Mouse (Mus musculus): Measurements from ENCODE around the gene Zbtb22.
"Not testable (repeated sequence)": the region's sequence is repeated elsewhere in the genome, so short reads cannot be mapped to it uniquely, and the experiment has no call there.

Zbtb22 gene

DNA sequence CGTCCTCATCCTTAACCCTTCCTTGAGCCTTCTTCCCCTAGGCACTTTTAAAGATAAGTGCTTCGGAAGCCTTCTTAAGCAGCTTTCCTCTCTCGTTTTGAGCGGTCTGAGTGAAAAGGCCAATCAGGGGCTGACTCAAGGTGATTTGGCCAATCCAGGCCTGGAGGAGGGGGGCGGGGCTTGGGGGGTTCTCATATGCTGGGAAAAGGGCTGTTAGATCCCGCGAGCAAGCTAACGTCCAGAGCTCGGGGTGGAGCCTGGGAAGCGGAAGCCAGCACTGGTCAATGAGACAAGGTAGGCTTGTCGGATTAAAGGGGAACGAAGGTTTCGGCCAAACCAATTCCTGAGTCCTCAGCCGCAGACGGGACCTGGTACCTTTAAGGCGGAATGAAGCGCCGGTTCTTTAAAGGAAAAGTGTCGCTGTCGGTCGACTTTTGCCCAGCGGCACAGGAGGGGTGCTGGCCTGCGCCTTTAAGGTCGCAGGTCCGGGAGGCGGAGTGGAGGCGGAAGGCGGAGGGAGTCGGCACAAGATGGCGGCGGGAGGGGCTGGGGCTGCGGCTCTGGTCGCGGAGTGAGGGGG, at the start of gene Zbtb22, which contains the start of gene Tapbp:
Gene Zbtb22, plus strand, starts transcription at position 234 of the 580 bp plus-strand sequence.
Gene Tapbp, plus strand, starts transcription at position 229 of the 580 bp plus-strand sequence.
- peak; percentile 99 for DNase-seq (ENCODE audit: low read depth, low spot score)

DNA sequence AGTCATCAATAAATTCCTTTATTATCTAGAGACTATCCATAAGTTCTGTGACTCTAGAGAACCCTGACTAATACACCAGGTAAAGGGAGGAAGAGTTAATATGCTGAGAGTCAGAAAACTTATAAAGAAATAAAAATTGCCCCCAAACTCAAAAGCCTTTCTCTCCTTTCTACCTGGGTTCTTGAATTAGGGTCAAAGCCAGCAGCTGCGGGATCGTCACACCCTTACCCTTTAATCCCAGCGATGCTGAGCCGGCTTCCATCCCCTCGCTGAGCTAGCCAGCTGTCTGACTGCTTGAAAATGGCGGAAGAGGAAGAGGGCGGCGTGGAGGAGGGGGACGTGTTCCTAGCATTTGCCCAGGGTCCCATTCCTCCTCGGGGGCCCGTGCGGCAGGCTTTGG, 42.2 kb upstream of the Zbtb22 start, which contains the start of gene Gm7029:
Gene Gm7029, plus strand, starts transcription at position 301 of the 400 bp plus-strand sequence.
- not testable (repeated sequence) for DNase-seq (ENCODE audit: low read depth, low spot score)

DNA sequence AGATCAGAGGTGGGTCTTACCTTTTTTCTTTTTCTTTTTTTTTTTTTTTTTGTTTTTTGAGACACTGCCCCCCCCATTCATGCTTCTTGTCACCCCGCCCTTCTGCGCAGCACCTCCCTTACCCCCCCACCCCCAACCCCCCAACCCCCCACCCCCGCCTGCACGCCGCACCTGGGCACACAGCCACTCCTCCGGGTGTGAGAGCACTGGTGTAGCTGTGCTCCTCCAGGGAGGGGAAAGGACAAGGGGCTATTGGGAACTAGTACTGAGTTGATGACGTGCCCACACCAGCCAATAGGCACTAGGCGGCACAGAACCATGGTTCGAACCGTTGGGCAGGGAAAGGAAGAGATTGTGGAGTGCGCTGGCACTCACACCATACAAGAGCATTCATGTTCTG, 41.3 kb upstream of the Zbtb22 start:
- no peak for DNase-seq (ENCODE audit: low read depth, low spot score)

DNA sequence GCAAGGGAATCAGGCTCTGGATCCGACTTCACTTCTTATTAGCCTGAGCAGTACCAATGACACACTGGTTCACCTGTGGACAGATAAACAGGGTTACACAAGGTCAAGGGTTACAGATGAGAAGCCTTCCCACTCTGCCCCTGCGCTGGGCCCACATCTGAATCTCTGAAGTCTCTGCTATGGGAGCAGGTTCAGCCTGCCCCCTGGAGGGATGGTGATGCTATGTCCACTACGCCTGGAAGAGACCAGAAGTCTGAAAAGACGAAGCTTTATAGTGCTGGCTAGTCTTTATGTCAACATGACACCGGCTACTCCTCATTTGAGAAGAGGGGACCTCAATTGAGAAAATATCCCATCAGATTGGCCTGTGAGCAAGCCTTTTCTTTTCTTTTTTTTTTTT, 39.9 kb upstream of the Zbtb22 start:
- peak; percentile 72 for DNase-seq (ENCODE audit: low read depth, low spot score)

DNA sequence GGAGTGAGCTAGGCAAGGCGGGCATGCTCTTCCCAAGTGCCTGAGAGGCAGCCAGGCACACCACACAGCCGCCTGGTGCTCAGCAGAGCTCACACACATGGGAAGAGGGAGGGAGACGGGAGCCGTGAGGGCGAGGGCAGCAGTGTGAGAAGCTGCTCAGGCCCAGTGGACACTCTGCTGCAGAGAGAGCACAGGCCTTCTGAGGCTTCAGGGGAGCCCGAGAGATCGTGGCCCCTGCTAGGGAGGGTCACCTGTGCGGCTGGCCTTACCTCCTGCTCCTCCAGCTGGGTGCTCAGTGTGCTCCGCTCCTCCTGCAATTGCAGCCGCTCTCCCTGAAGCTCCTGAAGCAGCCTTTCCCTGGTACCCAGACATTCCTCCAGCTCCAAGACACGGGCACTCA, 31.4 kb upstream of the Zbtb22 start:
- DNase-seq (ENCODE audit: low read depth, low spot score) = not testable (repeated sequence)

DNA sequence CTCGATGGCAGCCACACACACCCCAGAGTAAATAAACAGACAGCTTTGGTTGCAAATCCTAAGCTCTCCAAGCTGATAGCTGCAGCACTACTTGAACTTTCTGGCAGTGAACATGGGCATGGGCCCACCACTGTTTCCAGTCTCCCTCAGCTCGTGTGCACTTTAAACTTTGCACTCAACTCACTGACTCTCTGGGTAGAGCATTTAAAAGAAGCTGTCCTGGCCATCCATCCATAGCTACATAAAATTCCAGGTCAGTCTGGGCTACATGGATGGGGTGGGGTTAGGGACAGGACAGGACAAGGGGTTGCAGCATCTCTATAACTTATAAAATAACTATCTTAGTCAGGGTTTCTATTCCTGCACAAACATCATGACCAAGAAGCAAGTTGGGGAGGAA, 27.9 kb upstream of the Zbtb22 start:
- DNase-seq (ENCODE audit: low read depth, low spot score) = not testable (repeated sequence)

DNA sequence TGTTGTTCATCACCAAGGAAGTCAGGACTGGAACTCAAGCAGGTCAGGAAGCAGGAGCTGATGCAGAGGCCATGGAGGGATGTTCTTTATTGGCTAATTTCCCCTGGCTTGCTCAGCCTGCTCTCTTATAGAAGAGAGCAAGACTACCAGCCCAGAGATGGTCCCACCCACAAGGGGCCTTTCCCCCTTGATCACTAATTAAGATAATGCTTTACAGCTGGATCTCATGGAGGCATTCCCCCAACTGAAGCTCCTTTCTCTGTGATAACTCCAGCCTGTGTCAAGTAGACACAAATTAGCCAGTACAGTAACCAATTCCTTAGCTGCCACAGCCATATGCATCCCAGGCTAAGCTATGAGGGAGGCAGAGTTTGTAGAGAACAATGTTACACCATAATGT, 27.5 kb upstream of the Zbtb22 start:
- not testable (repeated sequence) for DNase-seq (ENCODE audit: low read depth, low spot score)

DNA sequence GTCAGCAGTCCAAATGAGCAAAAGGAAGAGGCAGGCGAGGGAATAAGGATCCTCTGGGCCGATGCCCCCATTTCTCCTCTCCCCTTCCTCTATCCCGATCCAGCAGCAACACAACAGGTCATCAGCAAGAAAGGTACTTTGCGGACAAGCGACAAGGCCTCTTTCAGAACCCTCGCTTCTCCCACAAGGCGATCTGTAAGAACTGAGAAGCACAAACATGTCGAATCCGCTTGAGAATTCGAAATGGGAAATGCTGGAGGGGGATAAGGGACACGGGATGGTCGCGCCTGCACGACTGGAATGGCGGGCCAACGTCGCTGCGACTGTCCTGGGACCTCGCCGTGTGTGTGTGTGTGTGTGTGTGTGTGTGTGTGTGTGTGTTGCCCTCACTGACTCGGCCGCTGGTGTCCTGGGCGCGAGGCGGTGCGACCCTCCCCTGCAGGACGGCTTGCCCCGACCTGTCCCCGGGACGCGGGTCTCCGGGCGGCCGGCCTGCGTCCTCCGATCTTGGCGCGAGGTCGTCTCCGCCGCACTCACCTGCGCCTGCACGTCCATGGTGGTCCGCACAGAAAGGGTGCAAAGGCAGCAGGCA, 25.7 kb upstream of the Zbtb22 start:
- DNase-seq (ENCODE audit: low read depth, low spot score) = not testable (repeated sequence)

DNA sequence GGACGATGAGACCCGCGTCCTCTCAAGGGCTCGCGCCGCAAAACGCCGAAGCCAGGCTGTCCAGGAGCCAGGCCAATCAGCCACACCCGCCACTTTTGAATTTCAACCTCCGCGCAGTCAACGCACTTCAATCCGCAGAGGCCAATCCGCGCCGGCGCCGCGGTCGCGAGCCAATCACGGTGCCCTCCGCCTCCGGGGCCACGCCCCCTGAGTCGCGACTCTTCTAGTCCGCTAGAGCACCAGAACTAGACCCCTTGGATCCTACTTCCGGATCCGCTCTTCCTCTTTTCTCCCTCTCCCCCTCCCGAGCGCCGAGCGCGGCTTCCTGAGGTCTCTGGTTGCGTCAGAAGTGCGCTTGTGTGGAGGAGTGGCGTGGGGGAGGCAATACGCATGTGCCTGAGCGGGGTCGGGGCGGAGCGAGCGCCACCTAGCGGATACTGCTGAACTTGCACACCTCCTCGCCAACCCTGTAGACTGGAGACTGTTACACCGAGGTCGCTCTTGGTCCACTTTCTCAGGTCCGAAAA, 25.1 kb upstream of the Zbtb22 start, which contains the start of gene Kifc1:
Gene Kifc1, minus strand, starts transcription at position 129 of the 527 bp plus-strand sequence.
- peak; percentile 100 for DNase-seq (ENCODE audit: low read depth, low spot score)

DNA sequence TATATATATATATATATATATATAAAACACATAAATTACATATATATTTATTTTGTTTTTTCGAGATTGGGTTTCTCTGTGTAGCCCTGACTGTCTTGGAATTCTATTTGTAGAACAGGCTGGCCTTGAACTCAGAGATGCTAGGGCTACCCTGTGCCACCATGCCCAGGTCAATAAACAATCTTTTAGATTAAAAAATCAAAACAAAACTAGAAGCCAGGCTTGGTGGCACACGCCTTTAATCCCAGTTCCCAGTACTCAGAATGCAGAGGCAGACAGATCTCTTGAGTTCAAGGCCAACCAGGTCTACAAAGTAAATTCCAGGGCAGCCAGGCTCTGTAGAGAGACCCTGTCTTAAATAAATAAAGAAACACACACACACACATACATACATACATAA, 24.3 kb upstream of the Zbtb22 start:
- no peak for DNase-seq (ENCODE audit: low read depth, low spot score)

DNA sequence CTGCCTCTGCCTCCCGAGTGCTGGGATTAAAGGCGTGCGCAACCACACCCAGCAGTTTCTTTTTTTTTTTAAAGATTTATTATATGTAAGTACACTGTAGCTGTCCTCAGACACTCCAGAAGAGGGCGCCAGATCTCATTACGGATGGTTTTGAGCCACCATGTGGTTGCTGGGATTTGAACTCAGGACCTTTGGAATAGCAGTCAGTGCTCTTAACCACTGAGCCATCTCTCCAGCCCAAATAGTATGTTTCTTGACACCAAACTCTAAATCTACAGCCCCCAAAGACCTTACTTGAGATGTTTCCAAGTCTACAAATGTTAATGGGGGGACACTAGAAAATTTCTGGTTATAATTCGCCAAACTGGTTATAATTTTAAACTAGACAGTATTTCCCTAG, 23.8 kb upstream of the Zbtb22 start:
- DNase-seq (ENCODE audit: low read depth, low spot score) = not testable (repeated sequence)

DNA sequence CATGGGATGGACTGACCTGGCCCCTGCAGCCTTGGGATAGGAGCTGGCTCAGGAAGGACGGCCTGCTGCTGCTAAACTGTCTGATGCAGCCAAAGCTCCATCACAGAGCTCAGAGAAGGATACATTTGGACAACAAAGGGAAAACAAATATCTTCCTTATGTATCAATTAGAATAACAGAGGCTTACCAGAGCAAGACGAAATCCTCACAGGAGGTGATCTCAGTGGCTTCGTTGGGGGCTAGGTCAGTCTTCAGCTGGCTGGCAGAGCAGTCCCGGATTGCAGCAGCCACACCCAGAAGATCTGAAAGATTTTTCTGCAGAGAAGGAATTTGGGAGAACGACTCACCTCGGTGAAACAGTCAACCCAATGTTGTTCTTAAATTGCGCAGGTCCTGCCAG, 23.3 kb upstream of the Zbtb22 start:
- DNase-seq (ENCODE audit: low read depth, low spot score) = peak; percentile 95

DNA sequence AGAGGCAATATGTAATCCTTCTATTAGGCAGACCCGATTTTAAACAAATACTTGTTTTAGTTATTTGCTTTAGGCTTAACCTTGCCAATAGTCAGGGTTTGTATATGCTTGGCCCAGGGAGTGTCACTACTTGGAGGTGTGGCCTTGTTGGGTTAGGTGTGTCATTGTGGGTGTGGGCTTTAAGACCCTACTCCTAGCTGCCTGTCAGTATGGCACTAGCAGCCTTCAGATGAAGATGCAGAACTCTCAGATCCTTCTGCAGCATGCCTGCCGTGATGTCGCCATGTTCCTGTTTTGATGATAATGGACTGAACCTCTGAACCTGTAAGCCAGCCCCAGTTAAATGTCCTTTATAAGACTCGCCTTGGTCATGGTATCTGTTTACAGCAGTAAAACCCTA, 22.7 kb upstream of the Zbtb22 start:
- peak; percentile 77 for DNase-seq (ENCODE audit: low read depth, low spot score)

DNA sequence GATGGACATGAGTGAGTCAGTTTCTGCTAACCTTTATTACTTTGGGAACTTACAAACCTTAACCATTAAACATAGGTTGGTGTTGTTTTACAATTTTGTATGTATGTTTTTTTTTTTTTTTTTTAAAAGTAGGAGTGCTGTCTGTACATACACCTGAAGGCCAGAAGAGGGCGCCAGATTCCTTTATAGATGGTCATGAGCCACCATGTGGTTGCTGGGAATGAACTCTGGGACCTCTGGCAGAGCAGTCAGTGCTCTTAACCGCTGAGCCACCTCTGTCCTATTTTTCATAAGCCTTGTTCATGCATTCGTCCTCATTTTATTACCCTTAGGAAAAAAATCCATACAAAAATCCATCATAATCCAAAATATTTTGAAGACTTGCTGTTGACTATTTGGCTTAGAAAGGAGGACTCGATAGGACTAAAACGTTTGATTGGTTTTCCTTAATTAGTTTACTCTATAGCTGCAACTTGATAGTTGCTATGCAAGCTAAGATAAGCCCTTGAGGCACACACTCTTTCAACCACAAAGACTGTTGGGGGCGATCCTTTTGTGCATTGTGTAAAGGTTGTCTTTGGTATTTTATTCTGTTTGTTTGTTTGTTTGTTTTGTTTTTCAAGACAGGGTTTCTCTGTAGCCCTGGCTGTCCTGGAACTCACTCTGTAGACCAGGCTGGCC, 18.4 kb upstream of the Zbtb22 start:
- DNase-seq (ENCODE audit: low read depth, low spot score) = peak; percentile 87

DNA sequence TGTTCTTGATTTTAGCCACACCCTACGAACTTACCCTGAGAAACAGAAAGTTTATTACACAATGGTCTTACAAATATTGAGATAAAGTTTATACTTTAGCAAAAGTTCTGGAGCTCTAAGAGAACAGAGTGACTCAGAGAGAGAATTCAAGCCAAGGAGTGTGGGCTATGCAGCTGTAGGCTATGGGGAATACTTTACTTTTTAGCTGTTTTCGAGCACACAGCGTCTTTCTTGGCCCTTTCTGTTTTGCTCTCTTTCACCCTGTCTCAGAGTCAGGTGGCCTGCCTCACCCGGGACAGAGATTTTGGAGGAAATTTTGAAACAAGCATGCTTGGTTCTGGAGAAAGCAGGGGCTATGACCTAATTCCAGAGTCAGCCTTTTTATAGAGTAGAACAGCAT, 17.5 kb upstream of the Zbtb22 start:
- DNase-seq (ENCODE audit: low read depth, low spot score) = not testable (repeated sequence)

DNA sequence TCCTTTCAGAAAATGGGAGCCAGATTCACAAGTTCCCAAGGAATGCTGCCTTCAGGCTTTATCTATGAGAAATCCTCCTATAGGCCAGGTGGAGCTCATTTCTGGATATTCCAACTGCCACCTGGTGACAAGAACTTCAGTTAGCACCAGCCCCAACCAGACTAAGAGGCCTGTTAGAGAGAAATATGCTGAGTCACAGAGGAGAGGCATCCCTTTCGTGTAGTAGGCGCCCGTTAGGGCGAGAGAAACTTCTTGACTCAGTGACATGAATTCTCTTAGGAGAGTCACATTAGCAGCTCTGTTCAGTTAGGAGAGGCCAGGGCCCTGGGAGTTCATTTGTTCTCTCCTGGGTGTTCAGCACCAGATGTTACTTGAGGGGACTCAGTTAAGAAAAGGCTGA, 16.1 kb upstream of the Zbtb22 start:
- DNase-seq (ENCODE audit: low read depth, low spot score) = peak; percentile 61

DNA sequence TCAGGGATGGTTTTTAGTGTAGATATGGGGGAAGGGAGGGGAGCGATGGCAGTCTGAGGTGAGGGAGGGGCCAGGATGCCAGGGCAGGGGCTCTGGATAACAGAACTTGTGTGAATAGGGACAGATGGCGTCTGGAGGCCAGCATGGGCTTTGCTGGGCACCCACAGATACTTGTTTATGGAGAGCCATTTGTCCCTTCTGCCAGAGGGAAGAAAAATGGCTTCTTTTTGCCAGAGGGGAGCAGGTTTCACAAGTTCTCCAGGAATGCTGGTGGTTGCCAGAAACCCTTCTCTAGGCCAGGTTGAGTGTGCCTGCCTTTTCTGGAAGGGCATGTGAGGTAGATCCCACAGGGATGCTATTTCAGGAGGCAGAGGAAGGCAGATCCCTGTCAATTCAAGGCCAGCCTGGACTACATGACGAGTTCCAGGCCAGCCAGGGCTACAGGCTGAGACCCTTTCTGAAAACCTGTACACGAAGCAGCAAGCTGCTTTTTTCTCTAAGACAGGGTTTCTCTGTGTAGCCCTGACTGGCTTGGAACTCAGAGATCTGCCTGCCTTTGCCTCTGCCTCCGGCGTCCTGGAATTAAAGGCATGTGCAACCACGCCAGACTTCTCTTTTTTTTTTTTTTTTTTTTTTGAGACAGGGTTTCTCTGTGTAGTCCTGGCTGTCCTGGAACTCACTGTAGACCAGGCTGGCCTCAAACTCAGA, 15.3 kb upstream of the Zbtb22 start:
- no peak for DNase-seq (ENCODE audit: low read depth, low spot score)

DNA sequence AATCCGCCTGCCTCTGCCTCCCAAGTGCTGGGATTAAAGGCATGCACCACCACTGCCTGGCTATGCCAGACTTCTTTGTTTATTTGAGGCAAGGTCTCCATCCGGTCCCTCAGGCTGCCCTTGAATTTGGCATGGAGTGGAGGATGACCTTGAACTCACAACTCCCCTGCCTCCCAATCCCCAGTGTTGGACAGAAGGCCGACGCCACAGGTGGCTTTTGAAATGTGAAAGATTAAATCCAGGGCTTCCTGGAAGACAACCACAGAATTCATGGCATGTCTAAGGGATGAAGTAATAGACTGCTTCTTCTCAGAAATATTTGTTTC, 14.8 kb upstream of the Zbtb22 start:
- DNase-seq (ENCODE audit: low read depth, low spot score) = peak; percentile 93

DNA sequence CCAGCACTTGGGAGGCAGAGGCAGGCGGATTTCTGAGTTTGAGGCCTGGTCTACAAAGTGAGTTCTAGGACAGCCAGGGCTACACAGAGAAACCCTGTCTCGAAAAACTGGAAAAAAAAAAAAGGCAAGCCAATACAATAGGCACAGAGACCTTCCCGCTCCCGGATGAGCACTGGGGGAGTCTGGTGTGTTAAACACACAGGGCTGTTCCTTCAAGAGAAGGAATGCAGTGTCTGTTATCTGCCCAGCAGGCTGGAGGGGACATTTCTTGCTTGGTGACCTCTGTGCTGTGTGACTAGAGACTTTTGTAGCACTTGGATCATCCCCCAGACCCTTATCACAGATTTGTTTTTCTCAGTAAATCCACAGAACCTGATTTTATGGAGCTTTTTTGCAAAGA, 14.1 kb upstream of the Zbtb22 start:
- peak; percentile 71 for DNase-seq (ENCODE audit: low read depth, low spot score)

DNA sequence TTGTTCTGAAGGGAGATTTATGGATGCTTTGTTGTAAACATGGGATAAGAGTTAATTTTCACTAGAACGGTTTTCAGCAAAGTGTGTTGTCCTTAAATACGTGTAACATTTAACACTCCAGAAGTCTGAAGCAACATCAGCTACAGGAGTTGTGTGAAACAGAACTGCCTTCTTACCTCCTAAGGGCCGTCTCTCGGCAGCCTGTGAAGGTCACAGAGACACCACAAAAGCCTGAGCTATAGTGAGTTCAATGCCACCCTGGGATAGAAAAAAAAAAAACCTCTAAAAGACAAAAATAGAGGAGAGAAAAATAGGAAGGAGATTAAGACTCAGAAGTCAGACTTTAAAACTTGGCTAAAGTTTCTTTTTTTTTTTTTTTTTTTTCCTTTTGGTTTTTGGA, 13.6 kb upstream of the Zbtb22 start:
- no peak for DNase-seq (ENCODE audit: low read depth, low spot score)

DNA sequence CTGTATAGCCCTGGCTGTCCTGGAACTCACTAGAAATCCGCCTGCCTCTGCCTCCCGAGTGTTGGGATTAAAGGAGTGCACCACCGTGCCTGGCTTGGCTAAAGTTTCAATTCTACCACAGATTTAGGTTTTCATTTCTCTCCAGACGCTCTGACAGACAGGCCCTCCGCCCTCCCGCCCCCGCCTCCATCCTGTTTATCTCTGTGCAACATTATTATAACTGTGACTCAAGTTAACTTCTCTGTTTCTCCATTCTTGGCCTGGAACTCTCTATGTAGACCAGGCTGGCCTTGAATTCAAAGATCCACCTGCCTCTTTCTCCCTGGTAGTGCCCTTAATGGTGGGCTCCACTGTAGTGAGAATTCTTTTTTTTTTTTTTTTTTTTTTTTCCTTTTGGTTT, 13.2 kb upstream of the Zbtb22 start:
- no peak for DNase-seq (ENCODE audit: low read depth, low spot score)
